Mouse (Mus musculus) brown adipose tissue, adult 24 weeks (tissue): Measurements from ENCODE around the gene Ccdc3. TPM values are rescaled to one million over a fixed set of nuclear protein-coding genes. Genes with fewer than 3 reads are reported as not detected.

Experiments
- H3K27ac ChIP-seq: fragments of 200-500 bp; replicated peaks from 2 replicates; pipeline ENCODE4 v1.5.1; 2012; ENCODE audit warnings: low read depth, mild to moderate bottlenecking, low read length
- H3K4me1 ChIP-seq: fragments of 200-500 bp; 2 replicates; pipeline ENCODE4 v1.6.1; 2012; ENCODE audit warnings: low read length, mixed read lengths; ENCODE audit not compliant: control insufficient read depth, insufficient read depth, insufficient read length
- H3K4me3 ChIP-seq: fragments of 200-500 bp; 2 replicates; pipeline ENCODE4 v1.5.1; 2012; ENCODE audit warnings: low read depth, mild to moderate bottlenecking, low read length, moderate library complexity; ENCODE audit not compliant: insufficient read depth
- polyA plus RNA-seq: library from polyadenylated mRNA; stranded (reverse); fragments of >200 nt; gene quantifications from 2 replicates; pipeline ENCODE4 v1.2.4, GENCODE M21; 2012; ENCODE audit not compliant: missing spikeins, insufficient read depth, insufficient read length

Gene Ccdc3
- polyA plus RNA-seq, 1 experiment, result 95.9 TPM

DNA sequence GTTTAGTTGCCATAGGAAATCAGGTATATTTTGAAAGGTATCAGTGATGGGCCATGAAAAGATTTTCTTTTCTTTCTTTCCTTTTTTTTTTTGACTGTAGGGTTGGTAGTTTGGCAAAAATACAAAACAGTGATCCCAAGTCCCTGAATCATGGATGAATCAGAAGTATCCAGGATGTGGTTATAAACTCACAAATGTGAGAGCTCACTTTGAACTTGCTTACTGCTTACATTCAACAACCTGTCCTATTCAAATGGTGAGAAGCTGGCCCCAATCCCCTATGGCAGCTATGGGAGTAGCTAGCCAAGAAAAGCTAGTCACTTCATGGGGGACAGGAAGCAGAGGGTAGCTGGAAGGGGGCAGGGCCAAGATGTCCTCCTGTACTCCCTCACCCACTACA is 37.1 kb downstream of the Ccdc3 start:
- Histone ChIP-seq H3K27ac (no peak overlapping the region), H3K4me3 (no peak overlapping the region)

DNA sequence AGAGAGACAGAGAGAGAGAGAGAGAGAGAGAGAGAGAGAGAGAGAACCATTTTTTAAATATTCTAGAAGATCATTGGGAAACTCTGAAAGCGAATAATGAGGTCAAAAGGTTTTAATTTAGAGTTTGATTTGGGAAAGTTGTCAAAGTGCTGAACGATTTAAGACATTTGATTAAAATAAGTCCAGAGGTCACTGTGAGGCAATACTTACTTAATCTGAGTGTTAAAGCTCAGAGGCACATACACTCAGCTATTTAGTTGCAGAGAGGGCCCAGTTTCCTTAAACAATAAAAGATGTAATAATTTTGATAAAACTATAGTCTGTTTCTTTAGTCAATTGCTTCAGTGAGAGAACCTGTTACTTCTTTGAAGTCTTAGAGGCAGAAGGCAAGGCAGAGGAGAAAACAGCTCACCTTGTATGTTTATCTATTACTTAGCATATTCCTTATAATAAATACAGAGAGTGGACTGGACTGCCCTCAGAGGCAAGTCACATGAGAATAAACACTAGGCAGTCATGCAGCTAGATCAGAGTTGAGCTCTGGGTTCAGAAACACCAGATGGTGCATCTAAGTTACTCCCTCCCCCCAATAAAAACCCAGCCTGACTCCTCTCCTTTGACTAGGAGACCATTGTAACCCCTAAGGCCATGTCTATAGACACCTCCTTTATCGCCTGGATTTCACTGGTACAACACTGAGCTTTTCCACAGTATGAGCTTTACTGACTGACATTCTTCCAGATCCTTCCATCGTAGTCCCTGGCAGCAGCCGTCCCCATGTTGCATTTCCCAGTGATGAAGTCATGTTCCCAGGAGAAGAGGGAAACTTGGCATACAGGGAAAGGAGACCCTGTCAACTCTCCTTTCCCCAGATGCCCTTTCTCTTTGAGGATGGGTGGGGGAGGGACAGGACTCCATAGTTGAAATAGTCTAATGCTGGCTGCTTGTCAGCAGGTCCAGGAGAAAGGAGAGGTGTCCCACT is 44.2 kb downstream of the Ccdc3 start:
- Histone ChIP-seq H3K27ac (peak overlapping the region; percentile 98), H3K4me3 (no peak overlapping the region)

More for the DNA sequence above, 37.1 kb downstream of the Ccdc3 start:
- 0 out of 2 replicates have a peak, but pooled peaks cover 2% of the 10 kb centered on the region for H3K4me1 ChIP-seq

DNA sequence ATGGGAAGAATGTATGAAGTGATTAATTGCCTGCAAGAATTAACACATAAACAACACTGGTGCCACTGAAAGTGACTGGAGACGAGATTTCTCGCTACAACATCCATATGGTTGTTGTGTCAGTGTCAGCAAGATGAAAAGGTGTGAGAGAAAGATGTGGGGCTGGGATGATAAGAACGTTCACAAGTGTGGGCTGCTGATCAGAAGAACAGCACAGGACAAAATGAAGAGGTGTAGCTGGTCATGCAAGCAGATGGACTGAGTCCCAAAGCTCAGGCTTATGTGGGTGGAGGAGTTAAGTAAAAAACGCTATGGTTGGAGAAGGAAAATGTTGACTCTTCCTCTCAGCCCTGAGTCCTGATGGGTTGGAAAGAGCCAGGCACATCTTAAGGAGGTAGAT is 46.6 kb downstream of the Ccdc3 start:
- no peak overlapping the region for H3K4me3 ChIP-seq
- no peak overlapping the region for H3K27ac ChIP-seq
- H3K4me1 ChIP-seq, result peaks cover 13% of the 10 kb centered on the region

More for the DNA sequence above, 44.2 kb downstream of the Ccdc3 start:
- H3K4me1 ChIP-seq, result peaks cover 13% of the 10 kb centered on the region

DNA sequence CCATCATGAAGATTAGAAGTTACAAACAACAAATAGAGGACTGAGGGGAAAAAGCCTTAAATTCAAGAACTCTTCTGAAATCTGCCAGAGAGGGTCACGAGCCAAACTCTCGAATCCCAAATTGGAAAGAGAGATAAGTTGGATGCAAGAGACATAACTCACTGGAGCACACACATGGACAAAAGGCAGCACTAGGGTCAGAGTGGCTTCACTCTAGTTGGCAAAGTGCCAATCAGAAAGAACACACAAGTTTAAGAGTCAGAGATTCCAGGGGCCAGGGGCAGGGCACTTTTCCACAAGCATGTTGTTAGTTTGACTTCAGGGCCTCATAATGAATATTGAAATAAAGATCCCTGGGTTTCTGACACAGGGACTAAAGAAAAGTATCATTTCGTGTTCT is 48.1 kb downstream of the Ccdc3 start:
- 0 out of 2 replicates have a peak overlapping the region, but pooled peaks have one; percentile 45 for H3K27ac ChIP-seq
- H3K4me1 ChIP-seq, result peaks cover 6% of the 10 kb centered on the region
- H3K4me3 ChIP-seq, result no peak overlapping the region

DNA sequence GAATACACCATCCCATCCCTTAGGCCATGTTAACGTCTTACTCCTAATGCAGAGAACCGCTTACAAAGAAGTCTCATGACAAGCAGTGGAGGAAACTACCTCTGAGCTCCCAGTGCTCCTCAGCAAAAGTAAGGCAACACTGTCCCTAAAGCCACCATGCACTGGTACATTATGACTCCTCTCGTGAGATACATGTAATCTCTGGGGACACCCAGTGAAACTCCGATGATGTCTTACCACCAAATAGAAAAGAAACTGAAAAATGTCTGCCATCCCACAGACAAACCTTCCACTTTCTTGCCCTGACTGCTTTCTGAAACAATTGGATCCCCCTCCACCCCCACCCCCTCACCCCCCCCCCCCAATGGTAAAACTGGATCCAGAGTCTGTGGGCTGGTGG is 54.6 kb downstream of the Ccdc3 start:
- peaks cover 7% of the 10 kb centered on the region for H3K4me1 ChIP-seq
- H3K27ac ChIP-seq, result no peak overlapping the region
- H3K4me3 ChIP-seq, result no peak overlapping the region

DNA sequence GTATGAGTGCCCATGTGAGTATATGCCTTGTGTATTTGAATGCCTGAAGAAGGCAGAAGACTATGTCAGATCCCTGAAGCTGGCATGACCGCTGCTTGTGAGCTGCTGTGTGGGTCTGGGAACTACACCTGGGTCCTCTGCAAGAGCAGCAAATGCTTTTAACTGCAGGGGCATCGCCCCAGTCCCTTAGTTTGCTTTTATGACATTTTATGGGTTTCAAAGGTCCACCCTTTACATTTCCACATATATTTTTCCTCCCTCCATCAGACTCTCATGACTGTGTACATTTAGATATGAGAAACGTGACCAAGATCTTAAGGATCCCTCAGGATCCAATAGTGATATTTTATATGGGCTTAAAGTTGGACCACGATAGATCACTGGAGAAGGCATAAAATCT is 55.5 kb downstream of the Ccdc3 start:
- Histone ChIP-seq H3K27ac (no peak overlapping the region), H3K4me3 (no peak overlapping the region), H3K4me1 (peaks cover 7% of the 10 kb centered on the region)

DNA sequence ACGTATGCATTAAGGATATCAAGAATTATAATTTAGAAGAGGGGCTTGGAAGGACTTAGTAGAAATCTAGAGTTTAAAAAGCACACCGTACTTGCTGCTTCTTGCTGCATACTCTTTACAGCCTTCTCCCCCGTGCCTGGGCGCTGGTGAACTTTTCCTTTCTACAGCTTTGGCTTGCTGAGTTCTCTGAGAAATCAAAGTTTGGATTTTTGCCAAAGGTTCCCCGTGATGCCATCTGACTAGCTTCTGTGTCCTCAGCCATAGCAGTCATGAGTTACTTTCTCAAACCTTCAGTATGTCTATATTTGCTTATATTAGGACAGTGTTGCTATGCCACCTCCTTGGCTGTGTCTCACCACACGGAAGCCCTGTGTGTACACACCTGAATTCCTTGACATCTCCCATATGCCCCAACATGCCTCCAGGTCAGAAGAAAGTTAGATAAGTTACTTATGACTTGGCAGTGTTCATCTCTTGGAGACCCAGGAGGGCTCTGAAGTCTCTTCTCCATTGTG is 57.2 kb downstream of the Ccdc3 start:
- Histone ChIP-seq H3K27ac (peak overlapping the region; percentile 92), H3K4me1 (peaks cover 7% of the 10 kb centered on the region), H3K4me3 (no peak overlapping the region)

DNA sequence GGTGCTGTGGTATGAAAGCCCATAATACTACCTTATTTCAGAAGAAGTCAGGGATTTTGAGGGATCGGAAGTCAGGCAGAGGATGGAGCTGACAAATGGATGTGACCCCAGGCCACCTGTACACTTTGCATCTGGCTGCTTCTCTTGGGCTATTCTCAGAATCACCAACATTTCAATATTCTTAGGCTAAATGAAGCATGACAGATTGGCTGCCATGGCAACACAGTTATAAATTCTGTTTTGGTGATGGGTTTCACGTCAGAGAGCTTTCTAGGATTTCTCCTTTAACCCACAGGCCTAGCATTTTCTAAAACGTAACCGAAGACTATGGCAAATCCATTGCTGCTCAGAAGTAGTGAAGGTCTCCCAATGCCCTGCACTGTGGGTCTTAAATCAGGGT is 59.9 kb downstream of the Ccdc3 start:
- Histone ChIP-seq H3K27ac (no peak overlapping the region), H3K4me1 (peaks cover 7% of the 10 kb centered on the region), H3K4me3 (no peak overlapping the region)

DNA sequence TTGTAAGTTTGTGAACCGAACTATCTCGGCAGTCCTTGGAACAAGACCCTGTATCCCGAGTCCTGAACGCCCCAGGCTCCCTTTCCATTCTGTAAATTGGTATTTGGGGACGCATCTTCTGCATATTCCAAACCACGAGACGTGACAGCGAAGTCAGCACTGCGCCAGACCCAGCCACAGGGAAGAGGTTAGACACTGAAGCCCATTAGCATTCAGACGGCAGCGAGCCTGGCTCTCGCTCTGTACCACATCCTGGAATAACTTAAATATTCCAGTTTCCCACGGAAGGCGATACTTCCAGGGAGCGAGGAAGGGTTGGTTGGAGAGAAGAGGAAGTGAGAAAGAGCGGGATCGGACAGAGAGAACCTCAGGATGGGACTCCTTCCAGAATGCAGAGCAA is 61.7 kb downstream of the Ccdc3 start:
- peaks cover 3% of the 10 kb centered on the region for H3K4me1 ChIP-seq
- H3K4me3 ChIP-seq, result no peak overlapping the region
- no peak overlapping the region for H3K27ac ChIP-seq

DNA sequence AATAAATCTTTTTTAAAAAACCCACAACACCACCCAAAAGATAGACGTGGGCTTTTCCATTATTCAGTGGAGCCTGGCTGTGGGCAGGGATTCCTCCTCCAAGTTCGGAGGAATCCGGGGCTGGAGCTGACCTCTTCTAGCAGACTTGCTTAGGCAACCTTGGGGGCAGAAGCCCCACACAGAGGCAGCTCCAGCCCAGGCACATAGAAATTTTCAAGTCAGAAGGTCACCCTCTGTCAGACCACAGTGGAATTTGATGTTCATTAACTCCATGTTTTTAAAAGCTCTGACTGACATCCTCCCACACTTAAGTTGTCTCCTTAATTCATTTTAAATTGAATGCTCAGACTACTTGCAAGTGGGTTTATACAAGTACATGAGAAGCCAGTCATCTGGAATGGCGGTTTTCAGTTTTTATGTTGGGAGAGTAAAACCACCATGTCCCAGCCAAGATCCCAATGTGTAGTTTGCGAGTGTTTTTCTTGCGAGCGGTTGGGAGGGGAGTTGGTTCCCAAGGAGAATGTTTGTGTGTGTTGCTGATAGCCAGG is 63.3 kb downstream of the Ccdc3 start:
- Histone ChIP-seq H3K27ac (no peak overlapping the region), H3K4me3 (no peak overlapping the region), H3K4me1 (no peaks in the 10 kb centered on the region)

DNA sequence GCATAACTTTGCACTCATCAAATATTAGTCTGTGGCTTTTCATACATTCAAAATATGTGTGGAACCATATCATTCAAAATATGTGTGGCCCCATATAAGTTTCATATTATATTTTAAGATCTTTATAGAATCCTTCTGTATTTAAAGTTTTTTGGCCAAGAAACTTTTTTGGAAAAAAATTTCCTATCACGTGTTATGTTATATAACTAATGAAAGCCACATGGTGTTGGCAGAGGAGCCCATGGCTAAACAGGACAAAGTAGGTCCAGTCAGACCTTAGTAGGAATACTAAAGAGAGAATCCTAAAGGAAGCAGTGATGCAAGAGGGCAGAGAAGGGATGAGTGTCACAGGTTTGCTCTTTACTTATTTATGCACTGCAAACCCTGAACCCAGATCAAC is 65.6 kb downstream of the Ccdc3 start:
- Histone ChIP-seq H3K4me1 (0 out of 2 replicates have a peak, but pooled peaks cover 2% of the 10 kb centered on the region), H3K27ac (no peak overlapping the region), H3K4me3 (no peak overlapping the region)

DNA sequence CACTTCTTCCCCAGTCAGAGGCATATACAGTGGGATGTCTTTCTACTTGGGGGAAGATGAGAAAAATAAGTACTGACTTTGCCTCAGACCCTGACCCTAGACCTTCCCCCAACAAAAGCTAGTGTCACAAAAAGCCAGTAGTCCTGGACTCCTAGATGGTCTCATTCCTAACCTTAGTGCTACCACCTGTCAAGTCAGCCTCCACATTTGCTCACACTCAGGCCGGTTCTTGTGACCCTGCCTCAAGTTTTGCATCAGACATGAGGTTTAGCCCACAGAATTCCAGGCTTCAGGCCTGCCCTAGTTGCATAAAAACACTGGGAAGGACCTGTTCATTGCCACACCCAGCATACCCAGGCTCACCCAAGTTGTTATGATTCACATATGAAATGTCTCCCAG is 67.4 kb downstream of the Ccdc3 start:
- no peak overlapping the region for H3K27ac ChIP-seq
- H3K4me3 ChIP-seq, result no peak overlapping the region
- H3K4me1 ChIP-seq, result 0 out of 2 replicates have a peak, but pooled peaks cover 2% of the 10 kb centered on the region

DNA sequence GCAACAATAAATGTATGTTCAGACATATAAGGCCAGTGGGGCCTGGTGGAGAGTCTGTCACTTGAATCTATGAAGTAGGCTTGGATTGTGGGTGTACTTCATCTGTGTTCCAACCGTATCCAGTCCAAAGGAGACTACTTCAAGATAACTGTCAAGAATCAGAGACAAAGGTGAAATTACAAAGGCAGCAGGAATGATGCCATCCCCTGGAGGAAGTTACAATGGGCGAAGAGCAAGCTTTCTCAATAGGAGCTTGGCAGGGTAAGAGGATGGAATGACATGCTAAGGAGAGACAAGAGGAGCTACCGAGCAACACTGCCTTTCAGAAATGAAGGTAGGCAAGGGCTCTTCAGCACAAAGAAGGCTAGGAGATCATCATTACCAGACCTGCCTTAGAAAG is 69.1 kb downstream of the Ccdc3 start:
- Histone ChIP-seq H3K4me3 (no peak overlapping the region), H3K4me1 (0 out of 2 replicates have a peak, but pooled peaks cover 2% of the 10 kb centered on the region)

DNA sequence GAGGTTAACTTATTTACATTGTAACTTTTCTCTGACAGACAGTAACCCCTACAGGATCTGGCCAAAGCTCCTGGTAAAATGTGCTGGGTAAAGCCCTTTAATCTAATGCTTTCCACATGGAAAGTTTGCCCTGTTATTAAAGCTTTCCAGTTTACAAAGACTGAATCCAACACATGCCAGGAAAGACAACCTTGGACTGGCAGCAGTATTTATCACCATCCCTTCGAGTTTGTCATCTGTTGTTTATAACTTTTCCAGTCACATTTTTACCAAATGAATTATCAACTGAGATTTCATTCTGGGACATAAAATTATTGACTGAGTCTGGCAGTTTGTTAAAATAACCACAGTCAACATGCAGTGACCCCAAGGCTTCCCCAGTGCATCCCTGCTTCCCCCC is 77.0 kb downstream of the Ccdc3 start:
- H3K4me3 ChIP-seq, result no peak overlapping the region
- H3K4me1 ChIP-seq, result peaks cover 4% of the 10 kb centered on the region

More for the DNA sequence above, 69.1 kb downstream of the Ccdc3 start:
- no peak overlapping the region for H3K27ac ChIP-seq

DNA sequence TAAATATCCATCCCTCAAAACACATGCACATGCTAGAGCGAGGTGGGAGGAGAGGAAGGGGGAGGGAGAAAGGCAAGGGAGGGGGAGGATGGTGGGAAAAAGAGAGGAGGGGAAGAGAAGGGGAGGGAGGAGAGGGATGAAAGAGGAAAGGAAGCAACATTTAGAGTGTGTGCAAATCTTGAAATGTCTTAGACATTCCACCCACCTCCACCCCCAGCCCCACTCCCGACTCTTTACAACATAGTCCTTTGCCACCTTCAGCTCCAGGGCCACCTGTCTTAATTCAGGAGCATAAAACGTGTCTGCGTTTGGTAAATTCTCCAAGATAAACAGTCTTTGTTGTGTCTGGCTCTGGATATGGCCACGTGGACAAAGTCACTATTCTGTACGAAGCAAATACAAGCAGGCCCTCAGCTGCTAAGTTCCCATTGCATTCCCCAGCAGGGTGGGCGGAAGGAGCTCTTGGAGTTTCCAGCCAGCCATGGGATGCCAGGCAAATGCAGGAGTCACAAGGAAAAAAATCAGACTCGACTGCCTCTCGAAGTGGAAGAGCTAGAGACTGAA is 77.8 kb downstream of the Ccdc3 start:
- H3K4me1 ChIP-seq, result peaks cover 4% of the 10 kb centered on the region
- H3K4me3 ChIP-seq, result no peak overlapping the region

More for the DNA sequence above, 77.0 kb downstream of the Ccdc3 start:
- H3K27ac ChIP-seq, result no peak overlapping the region

More for the DNA sequence above, 77.8 kb downstream of the Ccdc3 start:
- no peak overlapping the region for H3K27ac ChIP-seq
